Mouse (Mus musculus): ENCODE measurements around the gene Pate4. TPM values are rescaled to one million over a fixed set of nuclear protein-coding genes. Genes with fewer than 3 reads are reported as not detected.
"Not testable (repeated sequence)": the region's sequence is repeated elsewhere in the genome, so short reads cannot be mapped to it uniquely, and the experiment has no call there.

Pate4 gene
- not detected in 2 replicates for polyA plus RNA-seq (2016; fragmentation: Nextera tagmentation; extraction: Ambion mirVana)

DNA sequence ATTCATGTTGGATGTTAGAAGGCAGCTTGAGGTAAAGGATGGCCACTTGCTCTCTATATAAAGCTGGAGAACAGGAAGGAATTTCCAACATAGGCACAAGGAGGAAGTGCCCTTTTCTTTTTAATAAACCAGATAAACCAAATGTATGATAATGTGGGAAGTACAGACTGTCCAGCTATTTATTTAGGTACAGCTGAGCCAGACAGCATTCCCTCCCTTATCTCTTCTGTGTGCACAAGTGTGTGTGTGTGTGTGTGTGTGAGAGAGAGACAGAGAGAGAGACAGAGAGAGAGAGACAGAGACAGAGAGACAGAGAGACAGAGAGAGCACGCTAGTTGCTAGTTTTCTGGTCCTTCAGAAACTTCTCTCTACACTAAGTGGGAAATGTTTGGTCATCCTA lies at the start of gene Pate4:
Pate4 (minus strand) TSS at position 101 of the 400 bp plus-strand sequence.
- Histone ChIP-seq H3K9ac (no peak within 1 kb of the TSS), H3K27me3 (replicated peaks) (no peaks in the 10 kb centered on the region), H3K9me3 (no peaks in the 10 kb centered on the region), H3K27ac (no peak within 1 kb of the TSS), H3K4me1 (no peaks in the 10 kb centered on the region), H3K36me3 (no peaks in the 10 kb centered on the region), H3K4me2 (replicated peaks) (no peak within 1 kb of the TSS), H3K4me3 (no peak within 1 kb of the TSS)
- ATAC-seq (ENCODE audit: low FRiP score, low read depth): no peak
- 81% methylated on average over 1 of the region's 1 CpGs for WGBS

GRCm38 (mm10) chr9:35648102-35648501 lies 36.4 kb upstream of the Pate4 start, which contains the start of gene Pate3:
Gene Pate3, minus strand, starts transcription at chr9:35648202.
- no peak for ATAC-seq (ENCODE audit: low FRiP score, low read depth)
- Histone ChIP-seq H3K4me1 (no peaks in the 10 kb centered on the region), H3K36me3 (no peaks in the 10 kb centered on the region), H3K9ac (no peak within 1 kb of the TSS), H3K27me3 (replicated peaks) (no peaks in the 10 kb centered on the region), H3K27ac (no peak within 1 kb of the TSS), H3K4me3 (no peak within 1 kb of the TSS), H3K9me3 (0 out of 2 replicates have a peak, but pooled peaks cover 6% of the 10 kb centered on the region), H3K4me2 (replicated peaks) (no peak within 1 kb of the TSS)
- WGBS: 61% methylated on average over 1 of the region's 1 CpGs

GRCm38 (mm10) chr9:35632981-35633380 lies 21.2 kb upstream of the Pate4 start:
- no peak for ATAC-seq (ENCODE audit: low FRiP score, low read depth)
- Histone ChIP-seq H3K4me2 (replicated peaks) (no peak overlapping the region), H3K27me3 (replicated peaks) (no peaks in the 10 kb centered on the region), H3K9me3 (no peaks in the 10 kb centered on the region), H3K4me1 (no peaks in the 10 kb centered on the region), H3K27ac (no peak overlapping the region), H3K9ac (no peak overlapping the region), H3K4me3 (no peak overlapping the region), H3K36me3 (no peaks in the 10 kb centered on the region)
- 94% methylated on average over 1 of the region's 1 CpGs for WGBS

- H3K4me2 ChIP-seq (replicated peaks); ATAC-seq (ENCODE audit: low FRiP score, low read depth); H3K9me3 ChIP-seq; H3K4me1 ChIP-seq; H3K9ac ChIP-seq; H3K4me3 ChIP-seq; H3K27me3 ChIP-seq (replicated peaks); H3K36me3 ChIP-seq; H3K27ac ChIP-seq: not testable (repeated sequence)
- whole genome bisulfite sequencing: 65% methylated on average over 2 of the region's 2 CpGs
These were observed 5.0 kb upstream of the Pate4 start for GRCm38 (mm10) chr9:35616784-35617183.

DNA sequence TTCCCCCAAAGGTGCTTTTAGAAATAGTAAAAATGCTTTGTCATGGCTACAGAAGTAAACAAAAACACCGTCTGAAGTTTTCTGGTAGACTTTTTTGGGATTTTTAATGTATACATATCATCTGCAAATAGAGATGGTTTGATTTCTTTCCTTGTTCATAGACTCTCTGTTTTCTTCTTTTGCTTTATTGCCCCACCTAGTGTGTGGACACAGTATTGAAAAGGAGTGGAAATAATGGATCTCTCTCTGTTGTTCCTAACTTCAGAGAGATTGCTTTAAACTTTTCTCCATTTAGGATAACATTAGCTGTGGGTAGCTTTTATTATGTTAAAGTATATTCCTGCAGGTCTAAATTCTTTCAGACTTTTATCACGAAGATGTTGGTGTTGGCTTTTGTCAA lies 2.3 kb upstream of the Pate4 start:
- Histone ChIP-seq H3K9me3 (no peaks in the 10 kb centered on the region), H3K4me3 (no peak overlapping the region), H3K27me3 (replicated peaks) (no peaks in the 10 kb centered on the region), H3K4me1 (no peaks in the 10 kb centered on the region), H3K9ac (no peak overlapping the region), H3K36me3 (no peaks in the 10 kb centered on the region), H3K4me2 (replicated peaks) (no peak overlapping the region), H3K27ac (no peak overlapping the region)
- ATAC-seq (ENCODE audit: low FRiP score, low read depth): no peak
- WGBS: 35% methylated on average over 2 of the region's 2 CpGs

DNA sequence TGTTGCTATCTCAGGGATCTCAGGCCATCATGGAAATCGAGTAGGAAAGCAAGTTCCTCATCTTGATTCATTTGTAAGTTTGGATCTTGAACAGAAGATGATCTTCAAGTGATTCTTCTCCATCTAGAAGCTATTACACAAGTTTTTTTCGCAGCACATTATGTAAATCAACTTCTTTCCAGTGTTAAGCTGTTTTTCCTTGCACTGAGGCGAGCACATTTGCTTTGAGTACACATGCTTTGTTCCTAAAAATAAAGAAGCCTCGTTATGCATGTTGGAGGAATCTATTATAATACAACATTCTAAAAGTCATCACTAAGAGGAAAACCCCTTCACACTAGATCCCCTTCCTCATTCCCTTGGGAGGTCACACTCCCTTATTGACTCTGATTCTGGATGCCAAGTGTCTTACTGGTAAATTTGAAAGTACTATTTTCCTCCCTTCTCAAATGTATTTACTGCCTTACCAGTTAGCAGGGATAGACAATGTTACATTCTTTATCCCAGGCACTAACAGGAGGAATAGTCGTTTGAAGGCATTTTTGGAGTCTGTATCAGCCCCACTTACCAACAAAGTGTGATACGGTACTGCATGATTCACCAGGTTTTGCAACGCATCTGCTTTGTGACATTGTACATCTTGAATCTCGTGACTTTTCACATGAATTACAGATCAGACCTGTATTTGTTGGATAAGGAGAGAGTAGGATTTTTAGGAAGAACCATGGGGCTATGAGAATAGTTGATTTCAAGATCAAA lies 3.9 kb downstream of the Pate4 start:
- Histone ChIP-seq H3K4me3 (no peak overlapping the region), H3K27me3 (replicated peaks) (no peaks in the 10 kb centered on the region), H3K27ac (no peak overlapping the region), H3K9me3 (no peaks in the 10 kb centered on the region), H3K4me1 (no peaks in the 10 kb centered on the region), H3K9ac (no peak overlapping the region), H3K4me2 (replicated peaks) (no peak overlapping the region), H3K36me3 (no peaks in the 10 kb centered on the region)
- no peak for ATAC-seq (ENCODE audit: low FRiP score, low read depth)
- 71% methylated on average over 8 of the region's 8 CpGs for WGBS

DNA sequence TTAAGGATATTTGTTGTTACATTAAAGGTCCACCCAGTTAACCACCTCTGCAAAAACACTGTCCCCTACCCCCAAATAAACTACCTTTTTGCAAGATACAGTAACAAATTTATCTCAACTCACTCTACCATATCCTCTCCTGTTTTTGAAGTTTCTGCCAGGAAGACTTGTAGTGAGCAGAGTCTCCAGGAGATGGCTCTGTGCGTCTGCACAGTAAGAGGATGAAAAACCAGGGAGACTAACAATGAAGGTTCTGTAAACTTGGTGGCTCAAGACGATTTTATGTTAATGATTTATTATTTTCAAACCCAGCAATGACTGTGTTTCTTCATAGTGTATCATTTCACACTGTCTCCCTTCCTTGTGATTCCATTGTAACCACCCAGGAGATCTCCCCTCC lies 18.8 kb downstream of the Pate4 start:
- Histone ChIP-seq H3K4me1 (no peaks in the 10 kb centered on the region), H3K9me3 (no peaks in the 10 kb centered on the region), H3K4me2 (replicated peaks) (no peak overlapping the region), H3K36me3 (no peaks in the 10 kb centered on the region), H3K27ac (no peak overlapping the region), H3K4me3 (no peak overlapping the region), H3K9ac (no peak overlapping the region), H3K27me3 (replicated peaks) (no peaks in the 10 kb centered on the region)
- 13% methylated on average over 2 of the region's 2 CpGs for WGBS
- ATAC-seq (ENCODE audit: low FRiP score, low read depth): no peak

- no peaks in the 10 kb centered on the region for H3K27me3 ChIP-seq (replicated peaks)
- no peak overlapping the region for H3K4me2 ChIP-seq (replicated peaks)
- H3K27ac ChIP-seq: no peak overlapping the region
- no peak for ATAC-seq (ENCODE audit: low FRiP score, low read depth)
- no peak overlapping the region for H3K4me3 ChIP-seq
- 88% methylated on average over 1 of the region's 1 CpGs for WGBS
- no peak overlapping the region for H3K9ac ChIP-seq
- no peaks in the 10 kb centered on the region for H3K9me3 ChIP-seq
- no peaks in the 10 kb centered on the region for H3K36me3 ChIP-seq
- no peaks in the 10 kb centered on the region for H3K4me1 ChIP-seq
These were observed 24.1 kb downstream of the Pate4 start for GRCm38 (mm10) chr9:35587674-35588073.

DNA sequence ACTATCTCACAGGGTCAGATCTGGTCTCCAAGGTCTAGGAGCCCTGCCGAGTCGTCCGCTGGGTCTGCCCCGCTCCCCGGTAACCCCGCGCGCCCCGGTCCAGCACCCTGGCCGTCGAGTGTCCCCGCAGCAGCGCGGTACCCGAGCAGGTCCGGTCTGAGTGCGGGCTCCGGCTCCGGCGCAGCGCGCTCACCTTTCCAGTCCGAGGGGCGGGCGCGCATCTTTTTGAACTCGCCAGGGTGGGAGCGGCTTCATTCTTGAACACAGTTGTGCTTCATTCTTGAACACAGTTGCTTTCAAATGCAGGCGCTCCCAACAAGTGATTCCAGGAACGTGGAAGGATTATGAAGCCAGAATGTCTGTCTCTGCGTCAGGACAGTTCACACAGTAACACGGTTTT lies 37.3 kb downstream of the Pate4 start:
- Histone ChIP-seq H3K27me3 (replicated peaks) (peaks cover 6% of the 10 kb centered on the region), H3K4me3 (peak overlapping the region; percentile 34), H3K4me2 (replicated peaks) (peak overlapping the region; percentile 58), H3K9ac (peak overlapping the region; percentile 35; the same call in 1 of the 2 replicates), H3K27ac (no peak overlapping the region), H3K4me1 (no peaks in the 10 kb centered on the region; the same call in 1 of the 2 replicates), H3K36me3 (no peaks in the 10 kb centered on the region), H3K9me3 (no peaks in the 10 kb centered on the region)
- 3% methylated on average over 32 of the region's 32 CpGs for WGBS
- ATAC-seq (ENCODE audit: low FRiP score, low read depth): no peak

- H3K4me2 ChIP-seq (replicated peaks): peak overlapping the region; percentile 68
- ATAC-seq (ENCODE audit: low FRiP score, low read depth): peak; percentile 23
These were observed 41.1 kb downstream of the Pate4 start for GRCm38 (mm10) chr9:35570663-35571062.

DNA sequence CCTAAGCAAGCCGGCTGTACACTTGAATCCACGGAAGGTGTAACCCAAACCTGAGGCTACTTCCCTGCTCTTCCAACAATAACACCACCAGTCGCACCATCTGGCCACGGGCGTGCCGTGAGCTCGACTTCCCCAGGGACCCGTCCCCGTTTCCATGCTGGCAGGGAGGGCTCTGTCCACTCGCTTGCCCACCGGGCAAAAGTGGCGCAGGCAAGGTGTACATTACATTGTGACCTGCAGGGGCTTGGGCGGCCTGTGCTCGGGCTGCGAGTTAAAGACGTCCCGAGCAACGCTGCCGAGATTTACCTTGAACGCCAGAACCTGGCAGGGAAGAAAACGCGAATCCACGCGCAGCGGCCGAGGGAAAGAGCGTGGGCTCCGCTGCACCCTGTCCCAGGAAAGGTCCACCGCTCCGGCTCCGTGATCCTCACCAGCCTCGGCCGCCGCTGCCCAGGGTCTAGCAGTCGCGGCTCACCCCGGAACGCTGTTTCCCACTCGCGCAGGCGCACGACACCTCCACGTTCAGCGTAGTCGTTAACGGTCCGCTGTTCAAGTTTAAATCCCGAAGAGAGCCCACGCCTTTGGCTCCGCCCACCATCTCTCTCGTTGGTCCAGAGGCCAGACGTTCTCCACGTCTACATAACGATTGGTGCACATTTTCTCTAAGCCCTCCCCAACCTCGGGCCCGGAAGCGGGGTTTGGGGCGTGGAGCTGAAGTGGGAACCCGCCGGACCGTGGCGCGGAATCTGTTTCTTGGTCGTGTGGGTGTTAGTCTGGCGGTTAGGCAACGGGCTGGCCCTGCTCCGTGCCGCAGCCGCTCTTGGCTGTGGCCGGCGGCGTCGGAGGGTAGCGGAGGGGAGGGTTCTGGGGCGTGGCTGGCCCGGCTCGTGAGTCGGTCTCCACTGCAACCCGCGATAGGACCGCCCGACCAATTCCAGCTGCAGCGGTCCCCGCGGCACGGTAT lies 41.9 kb downstream of the Pate4 start, which contains the start of the genes Pate2 and Hyls1:
Pate2 (plus strand) TSS at position 714 of the 964 bp plus-strand sequence.
Hyls1 (minus strand) TSS at position 828 of the 964 bp plus-strand sequence.
- peak within 1 kb of the TSS; percentile 82 for H3K27ac ChIP-seq
- ATAC-seq (ENCODE audit: low FRiP score, low read depth): peak; percentile 99

More at GRCm38 (mm10) chr9:35570663-35571062, 41.1 kb downstream of the Pate4 start:
- Histone ChIP-seq H3K4me3 (peak overlapping the region; percentile 72), H3K4me1 (peaks cover 6% of the 10 kb centered on the region), H3K36me3 (peaks cover 8% of the 10 kb centered on the region), H3K27ac (no peak overlapping the region), H3K27me3 (replicated peaks) (peaks cover 6% of the 10 kb centered on the region), H3K9ac (peak overlapping the region; percentile 61), H3K9me3 (no peaks in the 10 kb centered on the region)
- WGBS: 12% methylated on average over 5 of the region's 5 CpGs

GRCm38 (mm10) chr9:35567995-35568394 lies 43.7 kb downstream of the Pate4 start:
- 81% methylated on average over 3 of the region's 3 CpGs for WGBS
- Histone ChIP-seq H3K27me3 (replicated peaks) (no peaks in the 10 kb centered on the region), H3K9me3 (no peaks in the 10 kb centered on the region), H3K27ac (no peak overlapping the region), H3K4me3 (no peak overlapping the region), H3K4me2 (replicated peaks) (no peak overlapping the region), H3K36me3 (peaks cover 20% of the 10 kb centered on the region), H3K9ac (no peak overlapping the region), H3K4me1 (peaks cover 6% of the 10 kb centered on the region; the same call in 1 of the 2 replicates)
- ATAC-seq (ENCODE audit: low FRiP score, low read depth): no peak

More for the DNA sequence above, 41.9 kb downstream of the Pate4 start, which contains the start of the genes Pate2 and Hyls1:
- peaks cover 6% of the 10 kb centered on the region for H3K4me1 ChIP-seq
- H3K36me3 ChIP-seq: peaks cover 17% of the 10 kb centered on the region
- WGBS: under 1% methylated on average over 86 of the region's 86 CpGs
- H3K9ac ChIP-seq: peak within 1 kb of the TSS; percentile 78
- peaks cover 6% of the 10 kb centered on the region for H3K27me3 ChIP-seq (replicated peaks)
- no peaks in the 10 kb centered on the region for H3K9me3 ChIP-seq
- H3K4me3 ChIP-seq: peak within 1 kb of the TSS; percentile 72
- peak within 1 kb of the TSS; percentile 68 for H3K4me2 ChIP-seq (replicated peaks)
